Mouse (Mus musculus) neutrophil, adult 5-6 weeks (primary cell): ENCODE measurements around the gene Dnm1. TPM values are rescaled to one million over a fixed set of nuclear protein-coding genes. Genes with fewer than 3 reads are reported as not detected.
"Not testable (repeated sequence)": the region's sequence is repeated elsewhere in the genome, so short reads cannot be mapped to it uniquely, and the experiment has no call there.

ENCODE experiments used
- ATAC-seq: fragments of 151-379, 151-347 bp; 2 replicates; pipeline ENCODE4 v1.8.0; 2017; ENCODE audit warnings: mild to moderate bottlenecking, moderate TSS enrichment; ENCODE audit not compliant: insufficient number of reproducible peaks, poor library complexity, low FRiP score, severe bottlenecking; ENCODE audit errors: extremely low read depth
- total RNA-seq: library from RNA; stranded (forward); fragments of 200-1000 nt; gene quantifications from 2 replicates; pipeline ENCODE4 v1.2.3, GENCODE M21; 2017

Dnm1 gene
- total RNA-seq, 1 experiment from 2014 or later, result not detected

GRCm38 (mm10) chr2:32295842-32296241 lies 57.3 kb downstream of the Dnm1 start:
- not testable (repeated sequence) for ATAC-seq

- ATAC-seq, result no peak
Measured at GRCm38 (mm10) chr2:32295285-32295684, 57.9 kb downstream of the Dnm1 start.

- no peak for ATAC-seq
Measured at GRCm38 (mm10) chr2:32294348-32294747, 58.8 kb downstream of the Dnm1 start.

GRCm38 (mm10) chr2:32289578-32289977 lies 63.6 kb downstream of the Dnm1 start:
- peak; percentile 35; the same call in 1 of the 2 replicates for ATAC-seq

GRCm38 (mm10) chr2:32288371-32288931 lies 64.7 kb downstream of the Dnm1 start:
- ATAC-seq, result no peak

- peak; percentile 98 for ATAC-seq
Measured at GRCm38 (mm10) chr2:32287923-32288367, 65.2 kb downstream of the Dnm1 start, which contains the start of gene Swi5. Gene Swi5, minus strand, starts transcription at chr2:32288075.

- ATAC-seq, result no peak
Measured at GRCm38 (mm10) chr2:32287334-32287840, 65.8 kb downstream of the Dnm1 start, which contains the start of gene Golga2. Gene Golga2, plus strand, starts transcription at chr2:32287384.

- ATAC-seq, result no peak
Measured at GRCm38 (mm10) chr2:32283986-32284385, 69.2 kb downstream of the Dnm1 start.

- ATAC-seq, result peak; percentile 69; the same call in 1 of the 2 replicates
Measured at GRCm38 (mm10) chr2:32282727-32283126, 70.4 kb downstream of the Dnm1 start.

- no peak for ATAC-seq
Measured at GRCm38 (mm10) chr2:32282289-32282688, 70.8 kb downstream of the Dnm1 start.

- no peak for ATAC-seq
Measured at GRCm38 (mm10) chr2:32275823-32276222, 77.3 kb downstream of the Dnm1 start.

- peak; percentile 36; the same call in 1 of the 2 replicates for ATAC-seq
Measured at GRCm38 (mm10) chr2:32260635-32261034, 92.5 kb downstream of the Dnm1 start.

GRCm38 (mm10) chr2:32259657-32260417 lies 93.3 kb downstream of the Dnm1 start, which contains the start of gene Uck1:
Gene Uck1, minus strand, starts transcription at chr2:32260159.
- ATAC-seq, result peak; percentile 77

GRCm38 (mm10) chr2:32258887-32259533 lies 94.1 kb downstream of the Dnm1 start:
- ATAC-seq, result no peak

Other genes with a start within 250 kb of the Dnm1 start
- 36.7 and 37.0 TPM in 2 replicates for gene Prrc2b, start 202.3 kb downstream of the Dnm1 start, total RNA-seq
- 11.6 and 18.3 TPM in 2 replicates for gene Pomt1, start 116.7 kb downstream of the Dnm1 start, total RNA-seq
- gene Uck1, start 93.2 kb downstream of the Dnm1 start, total RNA-seq, result 26.0 and 30.3 TPM in 2 replicates
- gene Golga2, start 66.0 kb downstream of the Dnm1 start, total RNA-seq, result 70.1 and 88.5 TPM in 2 replicates
- gene Swi5, start 65.3 kb downstream of the Dnm1 start, total RNA-seq, result 82.5 and 89.9 TPM in 2 replicates
- 120 and 134 TPM in 2 replicates for gene Ciz1, start 1.0 kb downstream of the Dnm1 start, total RNA-seq
- 31.8 and 39.5 TPM in 2 replicates for gene 1110008P14Rik, start 28.6 kb upstream of the Dnm1 start, total RNA-seq
- 246 and 252 TPM in 2 replicates for gene Lcn2, start 34.9 kb upstream of the Dnm1 start, total RNA-seq
- gene Ptges2, start 42.6 kb upstream of the Dnm1 start, total RNA-seq, result 2.9 and 4.1 TPM in 2 replicates
- 6.1 and 6.4 TPM in 2 replicates for gene Naif1, start 97.1 kb upstream of the Dnm1 start, total RNA-seq
- gene Slc25a25, start 98.1 kb upstream of the Dnm1 start, total RNA-seq, result 15.2 and 17.8 TPM in 2 replicates
- 36.8 and 38.4 TPM in 2 replicates for gene Fam102a, start 182.0 kb upstream of the Dnm1 start, total RNA-seq
- gene Dpm2, start 217.5 kb upstream of the Dnm1 start, total RNA-seq, result 38.6 and 47.6 TPM in 2 replicates
- 1.3 and 1.4 TPM in 2 replicates for gene Pip5kl1, start 221.5 kb upstream of the Dnm1 start, total RNA-seq
- not detected in 2 replicates for gene 9430097D07Rik, start 222.3 kb upstream of the Dnm1 start, total RNA-seq
- gene St6galnac4, start 233.8 kb upstream of the Dnm1 start, total RNA-seq, result 13.6 and 16.9 TPM in 2 replicates
- gene St6galnac6, start 246.4 kb upstream of the Dnm1 start, total RNA-seq, result 4.7 and 5.4 TPM in 2 replicates